Mouse (Mus musculus) stomach, postnatal 0 days (tissue): Measurements from ENCODE around the gene C8a. TPM values are rescaled to one million over a fixed set of nuclear protein-coding genes. Genes with fewer than 3 reads are reported as not detected.
A peak's percentile ranks its signal among the peaks of the same experiment; 100 is the strongest.

Source experiments
- ATAC-seq: fragments of 200-750 bp; cut with Nextera tagmentation; 2 replicates; pipeline ENCODE4 v1.8.0; 2017; ENCODE audit not compliant: low FRiP score, low TSS enrichment
- DNase-seq: peaks from one replicate; pipeline ENCODE4 v3.0.0-alpha.2; 2016; ENCODE audit warnings: low spot score
- H3K27ac ChIP-seq: fragments of 300-500 bp; sonication (generic); replicated peaks from 2 replicates; pipeline ENCODE4 v1.5.1; 2014; ENCODE audit warnings: mild to moderate bottlenecking, control low read depth
- H3K27me3 ChIP-seq: fragments of 300-500 bp; sonication (generic); 2 replicates; pipeline ENCODE4 v1.6.1; 2014; ENCODE audit warnings: low read length; ENCODE audit not compliant: control insufficient read depth, insufficient read depth
- H3K36me3 ChIP-seq: fragments of 300-500 bp; sonication (generic); 2 replicates; pipeline ENCODE4 v1.6.1; 2014; ENCODE audit warnings: low read length, mixed read lengths; ENCODE audit not compliant: control insufficient read depth, insufficient read depth
- H3K4me1 ChIP-seq: fragments of 300-500 bp; sonication (generic); replicated peaks from 2 replicates; pipeline ENCODE4 v1.6.1; 2014; ENCODE audit warnings: antibody characterized with exemption; ENCODE audit not compliant: control insufficient read depth, insufficient read depth
- H3K4me2 ChIP-seq: fragments of 300-500 bp; sonication (generic); replicated peaks from 2 replicates; pipeline ENCODE4 v1.6.1; 2014; ENCODE audit warnings: low read depth, mild to moderate bottlenecking, control low read depth, moderate library complexity
- H3K4me3 ChIP-seq: fragments of 300-500 bp; sonication (generic); 2 replicates; pipeline ENCODE4 v1.5.1; 2014; ENCODE audit warnings: low read depth, low read length, control low read depth
- H3K9ac ChIP-seq: fragments of 300-500 bp; sonication (generic); 2 replicates; pipeline ENCODE4 v1.6.1; 2014; ENCODE audit warnings: mild to moderate bottlenecking, low read length, control low read depth, mixed read lengths
- H3K9me3 ChIP-seq: fragments of 300-500 bp; sonication (generic); 2 replicates; pipeline ENCODE4 v1.6.1; 2016; ENCODE audit warnings: low read length; ENCODE audit not compliant: control insufficient read depth
- CTCF ChIP-seq: IDR thresholded peaks from 2 replicates; pipeline ENCODE4 v1.5.1; 2016; ENCODE audit warnings: antibody characterized with exemption, low read depth, mild to moderate bottlenecking, moderate library complexity
- EP300 ChIP-seq: optimal IDR thresholded peaks from 2 replicates; pipeline ENCODE3; 2016; ENCODE audit warnings: antibody characterized with exemption
- WGBS: fragments of 180-500 bp; shearing (Covaris S2); extraction: QIAGEN DNeasy Blood & Tissue Kit; methylation state at CpG from one replicate; pipeline ENCODE4 v1.1.7; 2014; 5-methylcytosine and 5-hydroxymethylcytosine counted together
- polyA plus RNA-seq: library from polyadenylated mRNA; unstranded; fragments of >200 nt; fragmentation: Nextera tagmentation; extraction: Ambion mirVana; gene quantifications from 2 replicates; pipeline ENCODE4 v1.2.1, GENCODE M21; 2015

Gene C8a
- polyA plus RNA-seq, 1 experiment from 2014 or later: not detected

GRCm38 (mm10) chr4:104824381-104825077, 51.7 kb downstream of the C8a start:
- no peak for TF ChIP-seq EP300
- no peak for TF ChIP-seq CTCF
- Histone ChIP-seq H3K4me3 (no peak overlapping the region), H3K36me3 (no peaks in the 10 kb centered on the region), H3K27me3 (no peaks in the 10 kb centered on the region), H3K27ac (no peak overlapping the region), H3K4me1 (no peaks in the 10 kb centered on the region), H3K9ac (no peak overlapping the region), H3K4me2 (no peak overlapping the region), H3K9me3 (no peaks in the 10 kb centered on the region)
- WGBS: 62% methylated on average over 7 of the region's 7 CpGs
- no peak for ATAC-seq
- no peak for DNase-seq

DNA sequence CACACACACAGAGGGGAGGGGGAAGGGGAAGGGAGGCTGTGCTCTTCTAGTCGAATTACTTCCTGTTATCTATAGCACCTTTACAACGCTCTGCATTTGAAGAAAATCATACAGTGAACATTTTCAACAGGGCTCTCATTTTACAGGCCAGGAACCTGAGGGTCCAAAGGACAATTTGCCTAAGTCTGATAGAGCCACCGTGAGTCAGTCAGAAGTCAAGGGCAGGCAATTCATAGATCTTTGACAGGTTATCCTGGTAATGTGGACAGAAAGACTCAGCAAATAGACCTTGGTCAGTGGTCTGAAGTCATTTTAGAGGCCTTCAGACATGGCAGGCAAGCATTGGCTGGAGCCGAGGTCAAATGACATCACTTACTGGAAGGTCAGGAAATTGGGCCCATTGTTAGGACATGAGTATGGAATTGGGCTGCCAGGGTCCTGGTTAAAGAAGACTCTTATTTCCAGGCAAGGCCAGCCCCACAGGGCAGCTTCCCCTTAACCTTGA, 52.5 kb downstream of the C8a start:
- H3K9ac ChIP-seq: no peak overlapping the region
- TF ChIP-seq EP300 (no peak), CTCF (no peak)
- H3K4me1 ChIP-seq: no peaks in the 10 kb centered on the region
- H3K27me3 ChIP-seq: no peaks in the 10 kb centered on the region
- H3K27ac ChIP-seq: no peak overlapping the region
- ATAC-seq: peak; percentile 67
- WGBS: 51% methylated on average over 4 of the region's 4 CpGs
- H3K9me3 ChIP-seq: no peaks in the 10 kb centered on the region
- no peaks in the 10 kb centered on the region for H3K36me3 ChIP-seq
- H3K4me2 ChIP-seq: no peak overlapping the region
- no peak for DNase-seq
- H3K4me3 ChIP-seq: no peak overlapping the region

GRCm38 (mm10) chr4:104819891-104820290, 56.3 kb downstream of the C8a start:
- Histone ChIP-seq H3K4me2 (no peak overlapping the region), H3K36me3 (no peaks in the 10 kb centered on the region), H3K27me3 (no peaks in the 10 kb centered on the region), H3K4me3 (no peak overlapping the region), H3K4me1 (no peaks in the 10 kb centered on the region), H3K9me3 (no peaks in the 10 kb centered on the region), H3K27ac (no peak overlapping the region), H3K9ac (no peak overlapping the region)
- 72% methylated on average over 4 of the region's 4 CpGs for WGBS
- no peak for DNase-seq
- no peak for ATAC-seq
- TF ChIP-seq EP300: no peak
- no peak for TF ChIP-seq CTCF

DNA sequence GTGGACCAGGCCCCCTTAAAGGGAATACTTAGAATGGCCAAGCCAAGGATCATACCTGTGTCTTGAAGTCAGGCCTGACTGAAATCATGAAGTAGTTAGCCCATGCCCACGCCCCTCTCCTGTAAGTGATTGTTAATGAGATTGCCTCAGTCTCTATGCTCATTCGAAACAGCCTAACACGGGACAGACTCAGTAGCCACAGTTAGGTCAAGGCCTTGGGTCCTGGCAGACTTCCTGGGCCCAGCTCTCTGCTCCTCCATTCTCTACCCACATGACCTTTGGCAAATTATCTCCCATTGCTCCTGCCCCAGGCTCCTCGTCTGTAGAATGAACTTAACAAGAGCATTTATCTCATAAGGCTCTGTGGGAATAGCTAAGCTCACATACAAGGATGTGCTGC, 57.2 kb downstream of the C8a start:
- no peaks in the 10 kb centered on the region for H3K4me1 ChIP-seq
- H3K4me2 ChIP-seq: no peak overlapping the region
- no peak overlapping the region for H3K27ac ChIP-seq
- no peak for DNase-seq
- H3K4me3 ChIP-seq: no peak overlapping the region
- 65% methylated on average over 4 of the region's 4 CpGs for WGBS
- no peak for ATAC-seq
- no peaks in the 10 kb centered on the region for H3K9me3 ChIP-seq
- TF ChIP-seq CTCF (no peak), EP300 (no peak)
- no peaks in the 10 kb centered on the region for H3K36me3 ChIP-seq
- no peak overlapping the region for H3K9ac ChIP-seq
- H3K27me3 ChIP-seq: no peaks in the 10 kb centered on the region

GRCm38 (mm10) chr4:104817509-104817908, 58.7 kb downstream of the C8a start:
- no peak overlapping the region for H3K4me2 ChIP-seq
- DNase-seq (no peak), ATAC-seq (no peak)
- H3K9me3 ChIP-seq: no peaks in the 10 kb centered on the region
- H3K9ac ChIP-seq: no peak overlapping the region
- H3K36me3 ChIP-seq: no peaks in the 10 kb centered on the region
- H3K4me3 ChIP-seq: no peak overlapping the region
- H3K4me1 ChIP-seq: no peaks in the 10 kb centered on the region
- no peaks in the 10 kb centered on the region for H3K27me3 ChIP-seq
- no peak for TF ChIP-seq EP300
- TF ChIP-seq CTCF: peak; percentile 26
- no peak overlapping the region for H3K27ac ChIP-seq
- 52% methylated on average over 2 of the region's 2 CpGs for WGBS

DNA sequence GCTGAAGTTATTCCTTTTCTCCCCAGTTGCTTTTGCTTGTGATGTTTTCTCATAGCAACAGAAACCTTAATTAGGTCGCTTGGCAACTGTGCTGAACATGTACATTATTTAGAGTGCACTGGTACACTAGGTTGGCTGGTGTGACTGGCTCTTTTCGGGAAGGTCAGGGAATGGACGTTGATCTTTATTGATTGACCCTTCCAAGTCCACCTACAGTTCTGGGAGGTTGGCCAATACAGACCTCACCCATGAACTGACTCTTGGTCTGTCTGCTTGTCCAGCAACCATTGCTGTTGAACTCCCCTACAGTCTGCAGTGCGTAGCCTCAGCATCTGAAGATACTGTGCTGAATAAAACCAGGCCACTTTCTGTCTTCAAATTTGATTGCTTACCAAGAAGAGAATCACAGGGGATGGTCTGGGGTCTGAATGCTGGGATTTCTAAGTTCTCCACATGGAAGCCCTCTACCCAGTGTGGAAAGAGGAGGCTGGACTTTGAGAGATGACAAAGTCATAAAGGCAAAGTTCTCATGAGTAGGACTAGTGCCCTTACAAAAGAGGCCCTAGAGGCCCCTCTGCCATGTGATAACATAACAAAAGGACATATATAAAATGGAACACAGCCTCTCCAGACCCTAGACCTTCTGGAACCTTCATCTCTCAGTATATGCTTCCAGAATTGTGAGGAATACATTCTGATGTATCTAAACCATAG, 59.5 kb downstream of the C8a start:
- Histone ChIP-seq H3K9me3 (no peaks in the 10 kb centered on the region), H3K36me3 (no peaks in the 10 kb centered on the region), H3K27ac (no peak overlapping the region), H3K9ac (no peak overlapping the region), H3K4me2 (no peak overlapping the region), H3K4me3 (no peak overlapping the region), H3K27me3 (no peaks in the 10 kb centered on the region), H3K4me1 (no peaks in the 10 kb centered on the region)
- TF ChIP-seq EP300: no peak
- TF ChIP-seq CTCF: no peak
- 82% methylated on average over 4 of the region's 4 CpGs for WGBS
- DNase-seq (no peak), ATAC-seq (no peak)
